Mouse (Mus musculus): ENCODE measurements around the gene Fam171a1. TPM values are rescaled to one million over a fixed set of nuclear protein-coding genes. Genes with fewer than 3 reads are reported as not detected.

Fam171a1 gene
- polyA plus RNA-seq, 1 experiment from 2014 or later = 9.7 TPM

- no peak for ATAC-seq (ENCODE audit: low FRiP score, low TSS enrichment)
- Histone ChIP-seq H3K4me2 (replicated peaks; ENCODE audit: low read depth) (no peak overlapping the region), H3K27me3 (ENCODE audit: control insufficient read depth, insufficient read depth, low read length) (no peaks in the 10 kb centered on the region), H3K4me3 (ENCODE audit: low read depth, low read length) (no peak overlapping the region), H3K4me1 (replicated peaks; ENCODE audit: control insufficient read depth, insufficient read depth) (no peaks in the 10 kb centered on the region), H3K9ac (ENCODE audit: low read length) (no peak overlapping the region), H3K36me3 (ENCODE audit: control insufficient read depth, insufficient read depth, low read length) (no peaks in the 10 kb centered on the region), H3K9me3 (ENCODE audit: control insufficient read depth, low read length) (no peaks in the 10 kb centered on the region), H3K27ac (replicated peaks) (no peak overlapping the region)
- TF ChIP-seq CTCF (IDR thresholded peaks at IDR 0.05; ENCODE audit: low read depth) = no peak
- no peak for TF ChIP-seq EP300 (optimal IDR thresholded peaks at IDR 0.05)
- DNase-seq (ENCODE audit: low spot score) = no peak
- WGBS = 81% methylated on average over 2 of the region's 2 CpGs
These were observed 12.6 kb upstream of the Fam171a1 start for GRCm38 (mm10) chr2:3101292-3101957.

- Histone ChIP-seq H3K4me1 (replicated peaks; ENCODE audit: control insufficient read depth, insufficient read depth) (no peaks in the 10 kb centered on the region), H3K36me3 (ENCODE audit: control insufficient read depth, insufficient read depth, low read length) (no peaks in the 10 kb centered on the region), H3K4me2 (replicated peaks; ENCODE audit: low read depth) (no peak overlapping the region), H3K9ac (ENCODE audit: low read length) (no peak overlapping the region), H3K27me3 (ENCODE audit: control insufficient read depth, insufficient read depth, low read length) (no peaks in the 10 kb centered on the region), H3K4me3 (ENCODE audit: low read depth, low read length) (no peak overlapping the region), H3K27ac (replicated peaks) (no peak overlapping the region), H3K9me3 (ENCODE audit: control insufficient read depth, low read length) (no peaks in the 10 kb centered on the region)
- no peak for TF ChIP-seq EP300 (optimal IDR thresholded peaks at IDR 0.05)
- no peak for TF ChIP-seq CTCF (IDR thresholded peaks at IDR 0.05; ENCODE audit: low read depth)
- DNase-seq (ENCODE audit: low spot score) (no peak), ATAC-seq (ENCODE audit: low FRiP score, low TSS enrichment) (no peak)
- 69% methylated on average over 3 of the region's 3 CpGs for WGBS
These were observed 11.7 kb upstream of the Fam171a1 start for GRCm38 (mm10) chr2:3102360-3102759.

- Histone ChIP-seq H3K36me3 (ENCODE audit: control insufficient read depth, insufficient read depth, low read length) (no peaks in the 10 kb centered on the region), H3K27me3 (ENCODE audit: control insufficient read depth, insufficient read depth, low read length) (no peaks in the 10 kb centered on the region), H3K27ac (replicated peaks) (no peak overlapping the region), H3K4me1 (replicated peaks; ENCODE audit: control insufficient read depth, insufficient read depth) (no peaks in the 10 kb centered on the region), H3K9me3 (ENCODE audit: control insufficient read depth, low read length) (no peaks in the 10 kb centered on the region), H3K4me3 (ENCODE audit: low read depth, low read length) (no peak overlapping the region), H3K4me2 (replicated peaks; ENCODE audit: low read depth) (no peak overlapping the region), H3K9ac (ENCODE audit: low read length) (no peak overlapping the region)
- DNase-seq (ENCODE audit: low spot score) (no peak), ATAC-seq (ENCODE audit: low FRiP score, low TSS enrichment) (no peak)
- WGBS = 80% methylated on average over 4 of the region's 4 CpGs
- no peak for TF ChIP-seq CTCF (IDR thresholded peaks at IDR 0.05; ENCODE audit: low read depth)
- no peak for TF ChIP-seq EP300 (optimal IDR thresholded peaks at IDR 0.05)
These were observed 6.6 kb upstream of the Fam171a1 start for GRCm38 (mm10) chr2:3107471-3107870.

GRCm38 (mm10) chr2:3108431-3108830 is 5.6 kb upstream of the Fam171a1 start:
- 74% methylated on average over 3 of the region's 3 CpGs for WGBS
- H3K4me1 ChIP-seq (replicated peaks; ENCODE audit: control insufficient read depth, insufficient read depth) = no peaks in the 10 kb centered on the region
- no peak overlapping the region for H3K9ac ChIP-seq (ENCODE audit: low read length)
- H3K27me3 ChIP-seq (ENCODE audit: control insufficient read depth, insufficient read depth, low read length) = no peaks in the 10 kb centered on the region
- H3K27ac ChIP-seq (replicated peaks) = no peak overlapping the region
- H3K36me3 ChIP-seq (ENCODE audit: control insufficient read depth, insufficient read depth, low read length) = no peaks in the 10 kb centered on the region
- TF ChIP-seq CTCF (IDR thresholded peaks at IDR 0.05; ENCODE audit: low read depth) = no peak
- no peak for TF ChIP-seq EP300 (optimal IDR thresholded peaks at IDR 0.05)
- ATAC-seq (ENCODE audit: low FRiP score, low TSS enrichment) (no peak), DNase-seq (ENCODE audit: low spot score) (no peak)
- no peak overlapping the region for H3K4me2 ChIP-seq (replicated peaks; ENCODE audit: low read depth)
- H3K9me3 ChIP-seq (ENCODE audit: control insufficient read depth, low read length) = no peaks in the 10 kb centered on the region
- no peak overlapping the region for H3K4me3 ChIP-seq (ENCODE audit: low read depth, low read length)

- 55% methylated on average over 1 of the region's 1 CpGs for WGBS
- no peaks in the 10 kb centered on the region for H3K27me3 ChIP-seq (ENCODE audit: control insufficient read depth, insufficient read depth, low read length)
- no peaks in the 10 kb centered on the region for H3K4me1 ChIP-seq (replicated peaks; ENCODE audit: control insufficient read depth, insufficient read depth)
- H3K4me2 ChIP-seq (replicated peaks; ENCODE audit: low read depth) = no peak overlapping the region
- ATAC-seq (ENCODE audit: low FRiP score, low TSS enrichment) (no peak), DNase-seq (ENCODE audit: low spot score) (no peak)
- H3K9ac ChIP-seq (ENCODE audit: low read length) = no peak overlapping the region
- no peak overlapping the region for H3K27ac ChIP-seq (replicated peaks)
- no peaks in the 10 kb centered on the region for H3K9me3 ChIP-seq (ENCODE audit: control insufficient read depth, low read length)
- TF ChIP-seq CTCF (IDR thresholded peaks at IDR 0.05; ENCODE audit: low read depth) (no peak), EP300 (optimal IDR thresholded peaks at IDR 0.05) (no peak)
- no peaks in the 10 kb centered on the region for H3K36me3 ChIP-seq (ENCODE audit: control insufficient read depth, insufficient read depth, low read length)
- H3K4me3 ChIP-seq (ENCODE audit: low read depth, low read length) = no peak overlapping the region
These were observed 5.2 kb upstream of the Fam171a1 start for GRCm38 (mm10) chr2:3108834-3109233.

- no peak for ATAC-seq (ENCODE audit: low FRiP score, low TSS enrichment)
- no peaks in the 10 kb centered on the region for H3K27me3 ChIP-seq (ENCODE audit: control insufficient read depth, insufficient read depth, low read length)
- H3K36me3 ChIP-seq (ENCODE audit: control insufficient read depth, insufficient read depth, low read length) = no peaks in the 10 kb centered on the region
- H3K4me3 ChIP-seq (ENCODE audit: low read depth, low read length) = peak overlapping the region; percentile 86
- H3K27ac ChIP-seq (replicated peaks) = no peak overlapping the region
- H3K9me3 ChIP-seq (ENCODE audit: control insufficient read depth, low read length) = no peaks in the 10 kb centered on the region
- 37% methylated on average over 2 of the region's 2 CpGs for WGBS
- H3K4me2 ChIP-seq (replicated peaks; ENCODE audit: low read depth) = peak overlapping the region; percentile 74
- no peak overlapping the region for H3K9ac ChIP-seq (ENCODE audit: low read length)
- no peak for TF ChIP-seq EP300 (optimal IDR thresholded peaks at IDR 0.05)
- TF ChIP-seq CTCF (IDR thresholded peaks at IDR 0.05; ENCODE audit: low read depth) = no peak
- no peak for DNase-seq (ENCODE audit: low spot score)
- H3K4me1 ChIP-seq (replicated peaks; ENCODE audit: control insufficient read depth, insufficient read depth) = no peaks in the 10 kb centered on the region
These were observed 3.8 kb downstream of the Fam171a1 start for GRCm38 (mm10) chr2:3117855-3118202.
